Mouse (Mus musculus): ENCODE results near the gene Epb41l3.
A peak's percentile ranks its signal among the peaks of the same experiment; 100 is the strongest.

The Epb41l3 gene

GRCm38 (mm10) chr17:69075501-69076237, at the start of gene Epb41l3:
TSS of gene Epb41l3 (plus strand) at chr17:69075683.
- DNase-seq (ENCODE audit: low read depth), result peak; percentile 32

GRCm38 (mm10) chr17:69038760-69039675, 36.5 kb upstream of the Epb41l3 start:
- no peak for DNase-seq (ENCODE audit: low read depth)

- no peak for DNase-seq (ENCODE audit: low read depth)
Measured at GRCm38 (mm10) chr17:69041516-69041915, 34.0 kb upstream of the Epb41l3 start.

GRCm38 (mm10) chr17:69048826-69049225, 26.7 kb upstream of the Epb41l3 start:
- DNase-seq (ENCODE audit: low read depth), result no peak

GRCm38 (mm10) chr17:69054029-69054428, 21.5 kb upstream of the Epb41l3 start:
- no peak for DNase-seq (ENCODE audit: low read depth)

- no peak for DNase-seq (ENCODE audit: low read depth)
Measured at GRCm38 (mm10) chr17:69059760-69060159, 15.7 kb upstream of the Epb41l3 start.

- no peak for DNase-seq (ENCODE audit: low read depth)
Measured at GRCm38 (mm10) chr17:69060388-69060787, 15.1 kb upstream of the Epb41l3 start.

- no peak for DNase-seq (ENCODE audit: low read depth)
Measured at GRCm38 (mm10) chr17:69061883-69062745, 13.4 kb upstream of the Epb41l3 start.

- DNase-seq (ENCODE audit: low read depth), result no peak
Measured at GRCm38 (mm10) chr17:69067937-69068739, 7.3 kb upstream of the Epb41l3 start.

- no peak for DNase-seq (ENCODE audit: low read depth)
Measured at GRCm38 (mm10) chr17:69074095-69074494, 1.4 kb upstream of the Epb41l3 start.

GRCm38 (mm10) chr17:69076238-69076625, 749 bp downstream of the Epb41l3 start:
- no peak for DNase-seq (ENCODE audit: low read depth)

GRCm38 (mm10) chr17:69076747-69077543, 1.5 kb downstream of the Epb41l3 start:
- no peak for DNase-seq (ENCODE audit: low read depth)

GRCm38 (mm10) chr17:69077544-69077920, 2.0 kb downstream of the Epb41l3 start:
- DNase-seq (ENCODE audit: low read depth), result no peak

- DNase-seq (ENCODE audit: low read depth), result no peak
Measured at GRCm38 (mm10) chr17:69082316-69082715, 6.8 kb downstream of the Epb41l3 start.

GRCm38 (mm10) chr17:69091618-69092017, 16.1 kb downstream of the Epb41l3 start:
- DNase-seq (ENCODE audit: low read depth), result no peak

- DNase-seq (ENCODE audit: low read depth), result no peak
Measured at GRCm38 (mm10) chr17:69097068-69097467, 21.6 kb downstream of the Epb41l3 start.

GRCm38 (mm10) chr17:69097955-69098354, 22.5 kb downstream of the Epb41l3 start:
- DNase-seq (ENCODE audit: low read depth), result no peak

- no peak for DNase-seq (ENCODE audit: low read depth)
Measured at GRCm38 (mm10) chr17:69103326-69103725, 27.8 kb downstream of the Epb41l3 start.

GRCm38 (mm10) chr17:69105035-69105798, 29.7 kb downstream of the Epb41l3 start:
- no peak for DNase-seq (ENCODE audit: low read depth)
